Mouse (Mus musculus) kidney, postnatal 10 days (tissue): ENCODE measurements at regions not wholly inside any gene's neighbourhood (a gene's known extent, or its start where the extent isn't known, plus 50 kb on each side); places are given as distances from the start of the nearest gene placed in this dataset.
"Not testable (repeated sequence)": the region's sequence is repeated elsewhere in the genome, so short reads cannot be mapped to it uniquely, and the experiment has no call there.

Experiments
- DNase-seq: peaks from one replicate; pipeline ENCODE4 v3.0.0; 2021; ENCODE audit warnings: mixed read lengths

DNA sequence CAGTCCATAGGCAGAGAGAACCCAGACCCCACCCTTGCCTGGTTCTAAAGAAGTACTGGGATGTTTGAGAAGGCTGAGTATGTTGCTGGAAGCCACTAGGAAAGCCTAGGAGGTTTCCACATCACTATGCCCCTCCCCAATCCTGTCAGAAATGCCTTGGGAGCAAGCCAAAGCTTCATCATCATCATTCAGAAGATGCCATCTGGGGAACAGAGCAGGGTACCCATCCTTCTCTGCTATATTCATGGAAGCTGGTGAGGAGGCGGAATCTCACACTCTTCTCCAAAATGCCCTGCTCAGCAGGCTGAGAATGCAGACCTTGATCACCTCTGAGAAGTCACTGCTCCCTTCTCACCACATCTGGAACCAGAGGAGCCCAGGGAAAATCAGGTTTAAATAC lies 200.7 kb downstream of the Plxna1 start:
- no peak for DNase-seq

- no peak for DNase-seq
These were observed 192.9 kb downstream of the Plxna1 start for GRCm38 (mm10) chr6:89169520-89169919.

DNA sequence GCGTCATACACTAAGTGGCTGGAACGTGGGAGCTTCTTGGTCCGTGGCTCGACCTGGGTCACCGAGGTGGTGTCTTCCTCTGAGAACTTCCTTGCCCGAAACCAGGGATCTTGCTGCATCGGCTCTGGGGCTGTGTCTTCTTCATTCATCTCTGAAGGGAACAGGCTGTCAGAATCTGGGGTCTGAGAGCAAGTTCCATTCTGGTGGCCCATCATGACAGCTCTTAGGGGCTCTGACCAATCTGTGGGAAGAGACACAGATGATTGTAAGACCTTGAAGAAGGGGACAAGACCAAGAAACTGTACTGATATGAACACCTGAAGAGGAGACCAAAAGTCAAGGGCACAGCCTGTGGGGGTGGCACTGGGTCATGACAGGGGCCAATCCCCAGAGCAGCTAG lies 177.5 kb downstream of the Plxna1 start:
- DNase-seq = not testable (repeated sequence)

GRCm38 (mm10) chr6:89200514-89201284 lies 161.7 kb downstream of the Plxna1 start:
- DNase-seq = not testable (repeated sequence)

DNA sequence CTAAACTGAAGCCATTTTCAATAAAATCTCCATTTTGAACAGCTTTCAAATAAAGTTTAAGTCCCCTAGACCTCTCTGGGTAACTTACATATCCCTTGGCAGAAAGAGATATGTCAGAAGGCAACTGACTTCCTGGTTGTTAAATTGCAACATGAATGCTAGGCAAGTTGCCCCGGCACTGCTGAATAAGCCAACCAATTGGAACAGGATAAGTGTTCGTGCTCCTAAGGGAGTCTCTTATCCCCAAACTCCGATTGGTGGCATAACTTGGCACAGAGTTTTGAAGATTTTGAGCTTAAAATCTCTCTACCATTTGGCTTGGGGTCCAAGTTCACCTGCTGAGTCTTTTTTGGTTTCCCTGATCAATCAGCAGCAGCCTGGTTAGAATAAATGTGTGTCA lies 147.4 kb downstream of the Plxna1 start:
- DNase-seq = no peak

DNA sequence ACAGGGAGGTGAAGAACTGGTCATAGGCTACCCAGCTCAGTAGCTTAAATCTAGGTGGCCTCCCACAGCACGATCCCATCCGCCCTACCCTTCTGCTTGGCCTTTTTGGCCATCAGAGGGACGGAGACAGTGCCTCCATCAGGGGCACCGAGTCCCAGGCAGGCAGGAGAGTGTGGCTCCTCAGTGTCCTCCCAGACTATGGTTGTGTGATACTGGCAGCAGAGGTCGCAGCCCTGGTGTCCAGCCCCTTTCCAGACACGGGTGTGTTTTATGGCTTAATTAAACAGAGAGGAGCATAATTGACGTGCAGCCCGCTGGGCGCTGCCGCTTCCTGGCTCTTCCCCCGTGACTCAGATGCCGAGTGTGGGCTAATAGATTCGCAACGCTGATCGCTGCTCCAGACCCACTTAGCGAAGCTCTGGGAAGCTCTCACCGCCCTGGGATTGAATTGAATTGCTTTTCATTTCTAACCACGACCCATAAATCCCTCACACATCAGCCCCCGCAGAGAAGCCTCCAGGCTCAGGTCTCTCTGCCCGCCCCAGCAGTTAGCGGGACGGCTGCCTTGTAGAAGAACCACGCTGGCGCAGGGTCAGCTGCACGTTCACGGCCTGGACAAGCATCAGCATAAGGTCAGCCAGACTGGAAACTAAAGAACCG lies 126.9 kb downstream of the Plxna1 start:
- DNase-seq = peak; percentile 14

DNA sequence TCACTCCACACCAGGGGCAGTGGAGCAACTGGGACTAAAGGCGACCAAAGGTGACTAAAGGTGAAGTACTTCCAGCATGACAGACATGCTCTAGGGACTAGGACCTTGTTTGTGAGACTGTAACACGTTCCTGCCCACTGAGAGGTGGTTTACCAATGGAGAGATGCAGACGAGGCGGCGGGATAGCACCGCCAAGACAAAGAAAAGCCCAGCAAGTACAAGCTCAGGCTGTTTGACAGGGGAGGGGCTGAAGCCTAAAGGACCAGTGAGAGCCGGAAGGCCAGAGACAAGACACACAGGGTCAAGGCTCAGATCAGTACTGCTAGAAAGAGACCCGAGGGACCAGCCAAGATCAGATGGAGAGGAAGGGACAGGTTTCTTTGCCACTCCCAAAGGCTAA lies 126.2 kb downstream of the Plxna1 start:
- no peak for DNase-seq

- DNase-seq = no peak
These were observed 125.4 kb downstream of the Plxna1 start for GRCm38 (mm10) chr6:89236892-89237646.

DNA sequence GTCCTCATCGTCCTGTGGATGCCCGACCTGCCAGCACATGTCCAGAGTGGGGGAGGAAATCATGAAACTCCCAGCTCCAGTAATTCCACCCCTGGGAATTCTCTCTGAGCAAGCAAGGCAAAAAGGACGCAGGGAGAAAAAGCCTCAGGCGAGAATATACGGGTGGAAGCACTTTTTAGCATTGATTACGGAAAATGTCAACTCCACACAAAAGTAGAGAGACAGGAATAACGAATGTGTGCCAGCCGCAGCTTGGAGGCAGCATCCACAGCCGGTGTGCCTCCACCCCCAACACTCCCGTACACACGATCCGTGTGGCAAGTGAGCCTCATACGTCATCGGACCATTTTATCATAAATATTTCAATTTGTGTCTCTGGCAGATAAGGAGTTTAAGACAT lies 123.5 kb downstream of the Plxna1 start:
- DNase-seq = no peak

DNA sequence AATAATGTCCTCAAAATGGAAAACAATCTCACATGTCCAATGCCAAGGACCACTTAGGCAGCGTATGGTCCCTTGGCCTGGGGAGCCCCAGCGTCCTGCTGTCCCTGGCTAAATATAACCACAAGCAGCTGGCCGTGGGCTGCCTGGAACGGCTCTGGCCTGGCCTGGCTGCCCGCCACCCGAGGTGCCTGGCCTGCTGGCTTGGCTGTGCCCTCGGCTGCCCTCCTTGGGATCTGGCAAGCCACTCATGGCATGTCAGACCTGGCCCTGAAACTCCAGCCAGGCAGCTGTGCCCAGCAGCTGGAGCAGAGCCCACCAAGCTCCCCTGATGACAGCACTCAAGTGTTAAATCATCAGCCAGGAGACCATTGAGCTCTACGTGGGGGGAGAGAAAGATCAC lies 122.9 kb downstream of the Plxna1 start:
- DNase-seq = peak; percentile 36

DNA sequence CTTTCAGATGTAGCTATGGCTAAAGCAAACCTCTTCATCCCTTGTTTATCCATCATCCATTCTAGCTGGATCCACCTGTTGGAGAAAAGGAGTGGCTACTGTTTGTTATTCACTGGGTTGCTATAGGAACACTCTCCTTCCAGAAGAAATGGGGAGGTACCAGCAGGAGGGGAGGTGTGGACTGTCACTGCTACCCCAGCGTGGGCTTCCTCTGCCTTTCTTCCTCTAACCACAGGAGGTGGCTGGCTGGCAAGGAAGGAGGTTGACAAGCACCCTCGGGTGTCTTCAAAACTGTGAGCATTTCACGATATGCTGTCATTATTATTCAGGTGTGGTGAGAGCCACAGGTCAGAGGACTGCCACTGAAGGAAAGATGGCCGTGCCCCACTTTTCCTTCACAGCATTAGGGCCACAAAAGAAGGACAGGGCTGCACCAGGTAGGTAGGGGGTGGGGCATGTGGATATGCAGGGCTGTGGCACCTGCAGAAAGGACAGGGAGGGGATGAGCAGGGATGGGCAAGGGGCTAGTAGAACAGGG lies 122.2 kb downstream of the Plxna1 start:
- DNase-seq = no peak

- DNase-seq = peak; percentile 67
These were observed 119.8 kb downstream of the Plxna1 start for GRCm38 (mm10) chr6:89242371-89243288.

DNA sequence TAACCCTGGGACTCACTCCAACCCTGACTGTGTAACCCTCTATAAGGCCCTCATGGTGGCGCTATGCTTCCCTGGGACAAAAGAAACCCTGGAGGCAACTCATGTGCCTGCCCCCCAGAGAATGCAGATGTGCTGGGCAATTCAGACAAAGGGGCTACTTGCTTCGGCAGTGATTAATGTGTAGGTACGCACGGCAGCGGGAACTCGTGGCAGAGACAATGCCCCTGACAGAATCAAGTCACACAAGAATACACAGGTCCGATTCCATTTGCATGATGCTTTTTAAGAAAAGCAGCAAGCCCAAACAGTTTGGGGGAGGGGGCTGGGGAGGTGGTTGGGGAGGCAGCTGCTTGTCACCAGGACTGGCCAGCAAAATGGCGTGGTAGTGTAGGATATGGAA lies 116.9 kb downstream of the Plxna1 start:
- no peak for DNase-seq

- DNase-seq = no peak
These were observed 116.2 kb downstream of the Plxna1 start for GRCm38 (mm10) chr6:89246261-89246660.

DNA sequence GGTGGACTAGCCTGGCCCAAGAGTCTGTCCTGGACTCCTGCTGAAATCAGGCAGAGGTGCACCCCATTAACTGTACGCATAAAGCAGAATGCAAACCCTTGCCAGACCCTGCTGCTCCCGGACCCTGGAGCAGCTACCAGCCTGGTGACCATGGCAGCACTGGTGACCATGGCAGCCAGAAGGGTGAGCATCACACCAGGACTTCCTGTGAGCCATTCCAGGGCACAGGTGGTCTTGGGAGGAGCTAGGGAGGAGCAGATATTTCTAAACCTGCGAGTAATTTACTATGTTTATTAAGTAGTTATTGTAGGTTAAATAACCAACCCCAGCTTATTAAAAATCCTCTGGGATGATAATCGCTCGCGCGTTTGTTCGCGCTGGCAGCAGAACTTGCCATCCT lies 113.8 kb downstream of the Plxna1 start:
- DNase-seq = no peak

DNA sequence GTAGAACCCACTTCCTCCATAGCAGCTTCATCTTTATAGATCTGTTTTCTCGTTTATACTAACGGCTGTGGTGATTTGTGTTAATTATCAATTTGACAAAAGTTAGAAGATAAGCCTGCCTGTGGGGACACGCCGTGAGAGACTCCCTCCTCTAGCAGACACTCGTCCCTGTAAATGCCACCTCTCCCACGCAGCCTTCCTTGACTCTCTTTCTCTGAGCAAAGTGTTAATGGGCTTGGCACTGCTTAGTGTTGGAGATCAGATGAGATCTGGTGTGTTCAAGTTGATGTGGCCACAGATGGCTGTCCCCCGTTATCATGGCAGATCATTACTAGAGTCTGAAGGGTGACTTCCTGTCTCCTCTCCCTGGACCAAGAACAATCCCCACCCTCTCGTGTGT lies 113.1 kb downstream of the Plxna1 start:
- no peak for DNase-seq

DNA sequence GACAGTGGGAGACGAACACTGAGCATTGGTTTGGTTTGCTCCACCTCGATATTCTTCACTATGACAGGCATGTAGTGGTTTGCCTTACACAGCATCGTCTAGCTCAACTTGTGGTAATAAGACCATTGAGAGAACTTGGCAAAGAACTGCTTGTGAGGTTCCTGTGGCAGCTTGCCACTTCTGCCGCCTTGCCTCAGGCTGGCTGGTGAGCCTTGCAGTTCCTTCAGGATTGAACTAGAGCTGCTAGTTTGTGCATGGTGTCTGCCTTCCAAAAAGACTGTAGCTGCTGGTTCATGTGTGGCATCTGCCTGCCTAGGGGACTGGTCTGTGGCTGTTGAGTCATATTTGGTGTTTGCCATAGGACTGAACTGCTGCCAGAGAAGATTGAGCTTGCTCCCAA lies 110.8 kb downstream of the Plxna1 start:
- DNase-seq = no peak

- no peak for DNase-seq
These were observed 106.4 kb downstream of the Plxna1 start for GRCm38 (mm10) chr6:89256022-89256421.

- no peak for DNase-seq
These were observed 105.7 kb downstream of the Plxna1 start for GRCm38 (mm10) chr6:89256630-89257292.

- DNase-seq = no peak
These were observed 105.0 kb downstream of the Plxna1 start for GRCm38 (mm10) chr6:89257416-89257815.

GRCm38 (mm10) chr6:89258140-89258539 lies 104.3 kb downstream of the Plxna1 start:
- DNase-seq = no peak
